Mouse (Mus musculus) forebrain, embryonic 10.5 days (tissue): ENCODE results near the gene Ppp1r9b. TPM values are rescaled to one million over a fixed set of nuclear protein-coding genes. Genes with fewer than 3 reads are reported as not detected.

Experiments
- DNase-seq: peaks from one replicate; pipeline ENCODE4 v3.0.0-alpha.2; 2017; ENCODE audit warnings: low spot score; ENCODE audit errors: extremely low spot score
- H3K27ac ChIP-seq: fragments of 300-500 bp; sonication (generic); 2 replicates; pipeline ENCODE4 v1.5.1; 2016; ENCODE audit warnings: mild to moderate bottlenecking
- H3K27me3 ChIP-seq: fragments of 300-500 bp; sonication (generic); 2 replicates; pipeline ENCODE4 v1.6.1; 2016; ENCODE audit warnings: mild to moderate bottlenecking; ENCODE audit not compliant: poor library complexity, severe bottlenecking
- H3K36me3 ChIP-seq: fragments of 300-500 bp; sonication (generic); replicated peaks from 2 replicates; pipeline ENCODE4 v1.6.1; 2016; ENCODE audit warnings: mild to moderate bottlenecking, moderate library complexity
- H3K4me1 ChIP-seq: fragments of 300-500 bp; sonication (generic); 2 replicates; pipeline ENCODE4 v1.6.1; 2016
- H3K4me3 ChIP-seq: fragments of 300-500 bp; sonication (generic); 2 replicates; pipeline ENCODE4 v1.5.1; 2016; ENCODE audit warnings: mild to moderate bottlenecking, moderate library complexity
- H3K9me3 ChIP-seq: fragments of 300-500 bp; sonication (generic); 2 replicates; pipeline ENCODE4 v1.6.1; 2016; ENCODE audit warnings: mild to moderate bottlenecking, moderate library complexity
- WGBS: fragments of 180-500 bp; shearing (Covaris S2); methylation state at CpG from one replicate; pipeline ENCODE4 v1.1.7; 2016; 5-methylcytosine and 5-hydroxymethylcytosine counted together
- polyA plus RNA-seq: library from polyadenylated mRNA; unstranded; fragments of >200 nt; fragmentation: Nextera tagmentation; extraction: Ambion mirVana; gene quantifications from 2 replicates; pipeline ENCODE4 v1.2.1, GENCODE M21; 2016

The Ppp1r9b gene
- polyA plus RNA-seq, 1 experiment from 2014 or later = 10.7 TPM

- DNase-seq = no peak
- Histone ChIP-seq H3K4me1 (peaks cover 78% of the 10 kb centered on the region), H3K27ac (peak overlapping the region; percentile 97), H3K27me3 (no peaks in the 10 kb centered on the region), H3K36me3 (peaks cover 55% of the 10 kb centered on the region), H3K9me3 (no peaks in the 10 kb centered on the region), H3K4me3 (peak overlapping the region; percentile 96)
- WGBS = 70% methylated on average over 10 of the region's 10 CpGs
Observed at GRCm38 (mm10) chr11:94994208-94994814, 3.5 kb downstream of the Ppp1r9b start.

DNA sequence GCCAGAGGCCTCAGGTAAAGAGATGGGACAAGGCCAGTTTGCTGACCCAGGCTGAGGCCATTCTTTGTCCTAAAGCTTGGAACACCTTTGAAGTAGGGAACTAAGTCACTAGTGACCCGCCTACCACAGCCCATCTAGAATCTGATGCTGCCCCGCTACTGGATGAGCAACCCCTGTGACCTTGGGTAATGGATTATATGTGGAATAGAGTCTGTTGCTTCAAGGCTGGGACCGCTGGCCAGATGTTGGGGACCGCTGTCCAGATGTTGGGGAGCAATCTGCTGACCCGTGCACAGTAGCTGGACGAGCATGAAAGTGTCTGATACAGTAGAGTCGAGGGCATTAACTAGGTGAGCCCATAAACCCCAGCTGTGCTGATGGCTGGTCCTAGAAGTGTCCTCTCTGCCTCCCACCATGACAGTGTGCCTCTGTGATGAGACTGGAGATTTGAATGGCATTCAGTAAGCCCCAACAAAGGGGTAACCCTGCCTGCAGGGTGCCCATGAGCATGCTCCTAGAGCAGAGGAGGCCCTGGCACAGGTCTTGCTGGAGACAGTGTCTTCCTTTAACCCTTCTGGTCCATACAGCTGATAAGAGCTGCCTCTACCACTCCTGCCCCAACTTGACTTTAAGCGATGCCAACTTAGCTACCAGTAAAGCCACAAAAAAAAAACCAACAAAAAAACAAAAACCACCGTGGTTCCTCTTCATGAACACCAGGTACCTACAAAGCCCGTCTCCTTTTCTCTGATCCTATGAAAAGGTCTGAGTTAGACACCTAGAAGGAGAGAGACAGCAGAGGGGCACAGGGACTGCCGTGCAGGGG, 4.3 kb downstream of the Ppp1r9b start:
- peaks cover 63% of the 10 kb centered on the region for H3K36me3 ChIP-seq
- peaks cover 74% of the 10 kb centered on the region for H3K4me1 ChIP-seq
- peak overlapping the region; percentile 97 for H3K27ac ChIP-seq
- 88% methylated on average over 11 of the region's 11 CpGs for WGBS
- no peaks in the 10 kb centered on the region for H3K9me3 ChIP-seq
- peak overlapping the region; percentile 96 for H3K4me3 ChIP-seq
- H3K27me3 ChIP-seq = no peaks in the 10 kb centered on the region
- DNase-seq = no peak

DNA sequence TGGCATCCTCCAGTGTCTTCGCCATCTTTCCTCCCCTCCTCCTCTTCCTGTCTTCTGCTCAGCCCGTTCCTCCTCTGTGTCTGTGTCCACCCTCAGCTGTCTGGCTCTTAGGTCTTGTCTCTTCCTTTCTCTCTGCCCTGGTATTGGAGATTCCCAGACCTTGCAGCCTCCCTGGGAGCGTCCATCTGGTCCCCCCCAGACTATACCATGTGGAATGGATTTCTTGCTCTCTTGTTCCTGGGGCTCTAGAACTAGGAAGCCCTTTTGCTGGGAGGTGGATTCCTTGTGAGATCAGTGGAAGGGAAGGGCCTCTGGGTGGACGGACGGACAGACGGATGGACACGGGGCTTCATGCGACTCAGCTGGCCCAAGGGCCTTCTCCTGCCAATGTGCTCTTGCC, 5.3 kb downstream of the Ppp1r9b start:
- Histone ChIP-seq H3K4me1 (peaks cover 76% of the 10 kb centered on the region), H3K27me3 (no peaks in the 10 kb centered on the region), H3K36me3 (peaks cover 72% of the 10 kb centered on the region), H3K4me3 (peak overlapping the region; percentile 96; the same call in 1 of the 2 replicates), H3K9me3 (no peaks in the 10 kb centered on the region), H3K27ac (peak overlapping the region; percentile 27; the same call in 1 of the 2 replicates)
- WGBS = 86% methylated on average over 8 of the region's 8 CpGs
- DNase-seq = no peak

DNA sequence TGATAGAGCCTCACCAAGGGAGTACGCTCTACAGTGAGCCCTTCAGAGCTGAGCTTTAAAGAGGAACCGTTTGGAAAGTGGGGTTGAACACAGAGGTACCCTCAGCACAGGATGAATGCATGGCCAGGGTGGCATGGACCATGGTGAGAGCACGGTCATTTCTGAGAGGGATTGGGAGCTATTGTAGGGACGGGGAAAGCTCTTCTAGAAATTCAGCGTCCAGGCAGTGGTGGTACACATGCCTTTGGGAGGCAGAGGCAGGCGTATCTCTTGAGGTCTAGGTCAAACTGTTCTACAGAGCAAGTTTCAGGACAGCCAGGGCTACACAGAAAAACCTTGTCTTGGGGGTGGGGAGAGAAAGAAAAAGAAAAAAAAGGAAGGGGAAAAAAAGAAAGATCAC, 6.1 kb downstream of the Ppp1r9b start:
- H3K27ac ChIP-seq = peak overlapping the region; percentile 27; the same call in 1 of the 2 replicates
- 93% methylated on average over 6 of the region's 6 CpGs for WGBS
- H3K4me3 ChIP-seq = no peak overlapping the region
- H3K27me3 ChIP-seq = no peaks in the 10 kb centered on the region
- peaks cover 74% of the 10 kb centered on the region for H3K4me1 ChIP-seq
- DNase-seq = no peak
- peaks cover 80% of the 10 kb centered on the region for H3K36me3 ChIP-seq
- no peaks in the 10 kb centered on the region for H3K9me3 ChIP-seq

GRCm38 (mm10) chr11:94997596-94997995, 6.8 kb downstream of the Ppp1r9b start:
- DNase-seq = no peak
- Histone ChIP-seq H3K4me3 (peak overlapping the region; percentile 25; the same call in 1 of the 2 replicates), H3K27ac (peak overlapping the region; percentile 67), H3K9me3 (no peaks in the 10 kb centered on the region), H3K27me3 (no peaks in the 10 kb centered on the region), H3K4me1 (peaks cover 68% of the 10 kb centered on the region), H3K36me3 (peaks cover 87% of the 10 kb centered on the region)
- 82% methylated on average over 5 of the region's 5 CpGs for WGBS

- Histone ChIP-seq H3K4me1 (peaks cover 63% of the 10 kb centered on the region), H3K9me3 (no peaks in the 10 kb centered on the region), H3K27ac (peak overlapping the region; percentile 67), H3K4me3 (peak overlapping the region; percentile 25; the same call in 1 of the 2 replicates), H3K36me3 (peaks cover 91% of the 10 kb centered on the region), H3K27me3 (no peaks in the 10 kb centered on the region)
- DNase-seq = no peak
- 91% methylated on average over 16 of the region's 16 CpGs for WGBS
Observed at GRCm38 (mm10) chr11:94998041-94998531, 7.3 kb downstream of the Ppp1r9b start.

DNA sequence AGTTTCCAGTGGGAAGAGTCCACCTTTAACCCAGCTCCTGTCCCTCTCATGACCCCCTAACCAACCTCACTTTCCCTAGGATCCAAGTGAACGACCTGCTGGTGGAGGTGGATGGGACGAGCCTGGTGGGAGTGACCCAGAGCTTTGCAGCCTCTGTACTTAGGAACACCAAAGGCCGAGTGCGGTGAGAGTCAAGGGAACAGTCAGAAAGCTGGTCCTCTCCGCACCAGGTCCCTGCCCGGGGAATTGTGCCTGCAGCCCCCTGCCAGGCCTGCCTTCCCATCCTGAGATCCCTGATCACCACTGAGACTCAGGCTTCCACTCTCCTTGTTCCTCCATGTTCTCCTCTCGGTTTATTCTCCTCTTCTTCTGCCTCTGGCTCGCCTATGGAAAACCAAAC, 9.3 kb downstream of the Ppp1r9b start:
- DNase-seq = no peak
- H3K27me3 ChIP-seq = no peaks in the 10 kb centered on the region
- H3K4me1 ChIP-seq = peaks cover 52% of the 10 kb centered on the region
- H3K36me3 ChIP-seq = peaks cover 99% of the 10 kb centered on the region
- no peaks in the 10 kb centered on the region for H3K9me3 ChIP-seq
- H3K27ac ChIP-seq = peak overlapping the region; percentile 45
- WGBS = 82% methylated on average over 8 of the region's 8 CpGs
- peak overlapping the region; percentile 15; the same call in 1 of the 2 replicates for H3K4me3 ChIP-seq

DNA sequence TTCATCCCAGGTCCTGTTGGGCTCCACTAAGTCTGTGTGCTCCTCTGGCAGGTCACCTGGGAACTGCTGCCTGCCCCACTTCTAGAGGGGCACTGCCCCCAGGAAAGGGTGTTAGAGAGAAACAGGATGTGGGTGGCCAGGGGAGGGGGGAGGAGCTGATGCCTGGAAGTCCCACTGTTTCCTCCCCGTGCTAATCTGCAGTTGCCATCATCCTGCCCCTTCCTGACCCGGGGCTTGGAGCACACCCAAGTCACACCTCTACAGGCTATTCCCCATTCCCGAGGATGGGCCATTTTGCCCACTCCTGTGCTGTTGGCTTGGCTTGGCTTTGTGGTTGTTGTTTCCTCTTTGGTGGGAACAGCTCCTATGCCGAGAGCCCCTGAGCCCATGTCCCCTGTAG, 9.7 kb downstream of the Ppp1r9b start:
- no peak for DNase-seq
- H3K36me3 ChIP-seq = peaks cover 99% of the 10 kb centered on the region
- WGBS = 63% methylated on average over 4 of the region's 4 CpGs
- no peaks in the 10 kb centered on the region for H3K9me3 ChIP-seq
- H3K4me3 ChIP-seq = peak overlapping the region; percentile 15; the same call in 1 of the 2 replicates
- H3K27ac ChIP-seq = peak overlapping the region; percentile 45
- peaks cover 51% of the 10 kb centered on the region for H3K4me1 ChIP-seq
- no peaks in the 10 kb centered on the region for H3K27me3 ChIP-seq

GRCm38 (mm10) chr11:95001058-95001457, 10.2 kb downstream of the Ppp1r9b start:
- 3% methylated on average over 8 of the region's 8 CpGs for WGBS
- Histone ChIP-seq H3K27me3 (no peaks in the 10 kb centered on the region), H3K9me3 (no peaks in the 10 kb centered on the region), H3K4me3 (peak overlapping the region; percentile 6; the same call in 1 of the 2 replicates), H3K36me3 (peaks cover 98% of the 10 kb centered on the region), H3K27ac (peak overlapping the region; percentile 45), H3K4me1 (peaks cover 51% of the 10 kb centered on the region)
- DNase-seq = peak; percentile 77

- Histone ChIP-seq H3K36me3 (peaks cover 91% of the 10 kb centered on the region), H3K27ac (no peak overlapping the region), H3K9me3 (no peaks in the 10 kb centered on the region), H3K27me3 (no peaks in the 10 kb centered on the region), H3K4me3 (no peak overlapping the region), H3K4me1 (peaks cover 53% of the 10 kb centered on the region)
- no peak for DNase-seq
- WGBS = 88% methylated on average over 21 of the region's 21 CpGs
Observed at GRCm38 (mm10) chr11:95001584-95002347, 10.9 kb downstream of the Ppp1r9b start.

DNA sequence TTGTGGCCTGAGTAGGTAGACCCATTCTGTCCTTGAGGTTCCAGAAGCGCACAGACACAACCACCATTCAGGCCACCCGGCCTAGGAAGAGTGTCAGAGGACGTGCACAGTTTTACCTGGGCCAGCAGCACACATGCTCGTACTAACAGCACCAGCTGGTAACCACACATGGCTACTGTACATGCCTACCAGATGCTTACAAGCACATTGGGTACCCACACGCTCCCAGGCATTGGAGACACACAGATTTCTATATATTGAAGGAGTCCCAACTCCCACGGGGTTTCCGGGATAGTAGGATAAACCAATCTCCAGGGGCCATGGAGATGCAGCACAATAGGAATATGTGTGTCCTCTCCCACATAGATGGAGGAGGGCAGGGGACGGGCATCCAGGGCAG, 11.9 kb downstream of the Ppp1r9b start:
- H3K9me3 ChIP-seq = no peaks in the 10 kb centered on the region
- DNase-seq = no peak
- WGBS = 94% methylated on average over 8 of the region's 8 CpGs
- peaks cover 82% of the 10 kb centered on the region for H3K36me3 ChIP-seq
- H3K4me1 ChIP-seq = peaks cover 59% of the 10 kb centered on the region
- H3K4me3 ChIP-seq = no peak overlapping the region
- no peak overlapping the region for H3K27ac ChIP-seq
- H3K27me3 ChIP-seq = no peaks in the 10 kb centered on the region

DNA sequence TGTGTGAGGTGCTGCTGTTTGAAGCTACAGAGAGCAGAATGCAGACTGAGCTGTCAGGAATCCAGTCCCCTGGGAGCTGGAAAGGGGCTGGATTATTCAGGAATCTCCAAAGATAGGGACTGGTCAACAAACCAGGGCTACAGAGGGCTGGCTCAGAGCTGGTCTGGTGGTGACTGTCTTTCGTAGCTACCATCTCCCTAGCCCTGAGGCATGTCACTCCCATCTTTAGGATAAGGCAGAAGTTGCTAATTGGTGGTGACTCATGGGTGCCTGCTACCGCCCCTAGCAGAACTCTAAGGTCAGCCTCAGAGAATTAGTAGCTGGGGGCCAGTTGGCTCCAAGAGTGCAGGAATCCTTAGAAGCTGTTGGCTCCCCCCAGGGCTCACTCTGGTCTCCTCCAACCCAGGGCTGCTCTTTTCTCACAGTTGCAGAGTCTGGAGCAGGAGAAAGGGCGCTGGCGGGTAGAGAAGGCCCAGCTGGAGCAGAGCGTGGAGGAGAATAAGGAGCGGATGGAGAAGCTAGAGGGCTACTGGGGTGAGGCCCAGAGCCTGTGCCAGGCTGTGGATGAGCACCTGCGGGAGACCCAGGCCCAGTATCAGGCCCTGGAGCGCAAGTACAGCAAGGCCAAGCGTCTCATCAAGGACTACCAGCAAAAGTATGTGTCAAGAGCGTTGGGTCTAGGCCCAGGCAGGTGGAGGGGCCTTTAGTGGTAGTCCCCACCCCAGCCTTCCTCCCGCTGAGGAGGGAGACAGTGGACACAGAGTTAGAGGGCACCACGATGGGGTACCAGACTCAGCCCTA, 13.5 kb downstream of the Ppp1r9b start:
- H3K9me3 ChIP-seq = no peaks in the 10 kb centered on the region
- H3K27ac ChIP-seq = peak overlapping the region; percentile 48; the same call in 1 of the 2 replicates
- H3K27me3 ChIP-seq = no peaks in the 10 kb centered on the region
- 83% methylated on average over 12 of the region's 12 CpGs for WGBS
- H3K4me3 ChIP-seq = no peak overlapping the region
- H3K4me1 ChIP-seq = peaks cover 69% of the 10 kb centered on the region
- peaks cover 66% of the 10 kb centered on the region for H3K36me3 ChIP-seq
- DNase-seq = no peak
